ENCODE assay signal across 24 mouse cellular contexts in genomic region chr11:77724766-77725165, GRCm38 (mm10). TPM values are rescaled to one million over a fixed set of nuclear protein-coding genes. Genes with fewer than 3 reads are reported as not detected.
DNase-seq lines count a peak whose midpoint lies in the region; ATAC-seq and TF ChIP-seq lines count a peak whose summit lies in the region.
"Had no signal": no experiment of that assay in that cellular context is flagged by ENCODE, and none has a peak within 500 bp of the region (broad histone marks: within the 10 kb centered on the region; RNA-seq: fewer than 3 reads in every experiment).

No protein-coding gene starts in this region.

- H3K9ac ChIP-seq in forebrain, postnatal 0 days = no peak overlapping the region
- H3K9ac ChIP-seq in forebrain, embryonic 13.5 days = no peak overlapping the region
- H3K9ac ChIP-seq: embryonic facial prominence, embryonic 13.5 days; forebrain, embryonic 15.5 days; heart, embryonic 13.5 days had no signal

- ATAC-seq in forebrain, postnatal 0 days = no peak
- ATAC-seq in forebrain, embryonic 13.5 days = no peak
- ATAC-seq in CD4-positive, CD25-positive, alpha-beta regulatory T cell, adult 4 months = no peak
- ATAC-seq: activated CD4-positive, CD25-positive, alpha-beta regulatory T cell, adult 4 months; forebrain, embryonic 15.5 days; hindbrain, embryonic 16.5 days had no signal

- H3K27ac ChIP-seq in forebrain, postnatal 0 days (ENCODE audit: low read depth, low read length) = no peak overlapping the region
- no peak overlapping the region for H3K27ac ChIP-seq in forebrain, embryonic 13.5 days
- H3K27ac ChIP-seq: embryonic facial prominence, embryonic 13.5 days; forebrain, embryonic 15.5 days; heart, embryonic 13.5 days had no signal

- no peak overlapping the region for H3K4me3 ChIP-seq in forebrain, postnatal 0 days (ENCODE audit: low read depth, low read length)
- no peak overlapping the region for H3K4me3 ChIP-seq in forebrain, embryonic 13.5 days
- H3K4me3 ChIP-seq: embryonic facial prominence, embryonic 13.5 days; forebrain, embryonic 15.5 days; heart, embryonic 13.5 days had no signal

- H3K9me3 ChIP-seq in forebrain, postnatal 0 days (ENCODE audit: low read length) = no peaks in the 10 kb centered on the region
- no peaks in the 10 kb centered on the region for H3K9me3 ChIP-seq in forebrain, embryonic 13.5 days (replicated peaks)
- H3K9me3 ChIP-seq: embryonic facial prominence, embryonic 13.5 days; forebrain, embryonic 15.5 days; G1E; heart, embryonic 13.5 days had no signal

- DNase-seq in forebrain, postnatal 0 days = peak; percentile 13
- DNase-seq in left cerebral cortex, postnatal 4 days = peak; percentile 23
- no peak for DNase-seq in left cerebral cortex, adult 8-10 months (ENCODE audit: low spot score in 2 of 2)
- DNase-seq in R1 (ENCODE audit: low read depth, low spot score) = peak; percentile 35
- peak; percentile 22 for DNase-seq in brain, embryonic 14.5 days (ENCODE audit: low read depth)
- DNase-seq: adrenal gland, postnatal 14 days; cerebellum, adult 2 months; gastrocnemius, postnatal 14 days; heart, postnatal 36 days; kidney, adult 11 months had no signal

- 0 out of 2 replicates have a peak, but pooled peaks cover 3% of the 10 kb centered on the region for H3K4me1 ChIP-seq in forebrain, postnatal 0 days (ENCODE audit: insufficient read depth)
- H3K4me1 ChIP-seq in forebrain, embryonic 13.5 days = peaks cover 3% of the 10 kb centered on the region; the same call in 1 of the 2 replicates
- H3K4me1 ChIP-seq: embryonic facial prominence, embryonic 13.5 days; forebrain, embryonic 15.5 days had no signal

- H3K27me3 ChIP-seq in forebrain, postnatal 0 days (ENCODE audit: insufficient read depth, low read length) = no peaks in the 10 kb centered on the region
- no peaks in the 10 kb centered on the region for H3K27me3 ChIP-seq in forebrain, embryonic 13.5 days
- H3K27me3 ChIP-seq: embryonic facial prominence, embryonic 13.5 days; forebrain, embryonic 15.5 days; heart, embryonic 13.5 days had no signal

- H3K4me2 ChIP-seq in forebrain, postnatal 0 days (ENCODE audit: low read depth) = no peak overlapping the region
- no peak overlapping the region for H3K4me2 ChIP-seq in forebrain, embryonic 13.5 days
- H3K4me2 ChIP-seq: embryonic facial prominence, embryonic 13.5 days; forebrain, embryonic 15.5 days; heart, embryonic 13.5 days had no signal

- no peak for TF ChIP-seq CTCF in forebrain, postnatal 0 days (IDR thresholded peaks at IDR 0.05; ENCODE audit: low read depth)
- no peak for TF ChIP-seq CTCF in brain, embryonic 14.5 days (IDR thresholded peaks at IDR 0.05; ENCODE audit: borderline replicate concordance, extremely low read depth, insufficient read depth, insufficient read length)

- 72% methylated on average over 7 of the region's 7 CpGs for WGBS in forebrain, postnatal 0 days
- 73% methylated on average over 7 of the region's 7 CpGs for WGBS in forebrain, embryonic 13.5 days

- no peak for TF ChIP-seq POLR2A in brain, embryonic 14.5 days (IDR thresholded peaks at IDR 0.05; ENCODE audit: borderline replicate concordance, extremely low read depth, insufficient read depth, insufficient read length, poor library complexity, severe bottlenecking)

- intact Hi-C loops in left cerebral cortex, postnatal 4 days (cut with DNase I) = no loop called here

- no peaks in the 10 kb centered on the region for H3K36me3 ChIP-seq in forebrain, postnatal 0 days (ENCODE audit: insufficient read depth)
- no peaks in the 10 kb centered on the region for H3K36me3 ChIP-seq in forebrain, embryonic 13.5 days (ENCODE audit: poor library complexity, severe bottlenecking)
- H3K36me3 ChIP-seq: embryonic facial prominence, embryonic 13.5 days; forebrain, embryonic 15.5 days had no signal

RNA-seq across cellular contexts. Expression of gene Cryba1, which starts 0.3 kb away (rescaled TPM):
- total RNA-seq in forebrain, postnatal 0 days (2014; rRNA removed) = 0.23 and 0.95 TPM in 2 replicates
- 0.41 and 0.88 TPM in 2 replicates for polyA plus RNA-seq in forebrain, postnatal 0 days (2015; fragmentation: Nextera tagmentation; extraction: Ambion mirVana)
- 0.76 and 1.7 TPM in 2 replicates for polyA plus RNA-seq in forebrain, embryonic 13.5 days (2015; fragmentation: Nextera tagmentation; extraction: Ambion mirVana)
- total RNA-seq in left cerebral cortex, postnatal 4 days (2021) = under 1 TPM; 0.26 to 0.52 TPM
- total RNA-seq in left cerebral cortex, adult 8-10 months (2022) = not detected
- polyA plus RNA-seq in brain, embryonic 14.5 days (2012; rRNA removed) = 0.19 and 0.23 TPM in 2 replicates
- not detected for polyA plus RNA-seq in CD4-positive, CD25-positive, alpha-beta regulatory T cell, adult 4 months (2017; shearing (Covaris generic))
- total RNA-seq: adrenal gland, adult 18-20 months; adrenal gland, postnatal 14 days; gastrocnemius, adult 18-20 months; gastrocnemius, postnatal 14 days; heart, adult 8-10 months; heart, postnatal 36 days had no signal
- polyA plus RNA-seq: cerebellum, adult 2 months; cortical plate, adult 2 months; embryonic facial prominence, embryonic 13.5 days; G1E; gonadal fat pad, adult 2 months; heart, postnatal 0 days had no signal

RNA-seq across cellular contexts. Expression of gene Myo18a, which starts 38.3 kb away (rescaled TPM):
- 67.5 and 85.2 TPM in 2 replicates for total RNA-seq in forebrain, postnatal 0 days (2014; rRNA removed)
- 23.9 and 33.8 TPM in 2 replicates for polyA plus RNA-seq in forebrain, postnatal 0 days (2015; fragmentation: Nextera tagmentation; extraction: Ambion mirVana)
- 38.2 and 48.1 TPM in 2 replicates for polyA plus RNA-seq in forebrain, embryonic 13.5 days (2015; fragmentation: Nextera tagmentation; extraction: Ambion mirVana)
- total RNA-seq in left cerebral cortex, postnatal 4 days (2021) = 100 to 1,000 TPM; 146 to 151 TPM
- 100 to 1,000 TPM; 133 to 174 (median 147) TPM for total RNA-seq in left cerebral cortex, adult 8-10 months (2022)
- polyA plus RNA-seq in brain, embryonic 14.5 days (2012; rRNA removed) = 45.6 and 67.3 TPM in 2 replicates
- polyA plus RNA-seq in CD4-positive, CD25-positive, alpha-beta regulatory T cell, adult 4 months (2017; shearing (Covaris generic)) = 10 to 100 TPM; 21.4 to 28.9 TPM

RNA-seq across cellular contexts. Expression of gene Nufip2, which starts 38.8 kb away (rescaled TPM):
- 42.9 and 52.0 TPM in 2 replicates for total RNA-seq in forebrain, postnatal 0 days (2014; rRNA removed)
- polyA plus RNA-seq in forebrain, postnatal 0 days (2015; fragmentation: Nextera tagmentation; extraction: Ambion mirVana) = 1.7 and 3.0 TPM in 2 replicates
- polyA plus RNA-seq in forebrain, embryonic 13.5 days (2015; fragmentation: Nextera tagmentation; extraction: Ambion mirVana) = 4.3 and 5.0 TPM in 2 replicates
- 10 to 100 TPM; 74.1 to 76.0 TPM for total RNA-seq in left cerebral cortex, postnatal 4 days (2021)
- 10 to 100 TPM; 63.5 to 69.0 (median 67.1) TPM for total RNA-seq in left cerebral cortex, adult 8-10 months (2022)
- 13.1 and 19.2 TPM in 2 replicates for polyA plus RNA-seq in brain, embryonic 14.5 days (2012; rRNA removed)
- 10 to 100 TPM; 20.4 to 21.6 TPM for polyA plus RNA-seq in CD4-positive, CD25-positive, alpha-beta regulatory T cell, adult 4 months (2017; shearing (Covaris generic))

Comparison
In these comparisons a context has a peak if more than half of its experiments do, and no peak if none do; other contexts are left out.
1. DNase-seq: peak in forebrain, postnatal 0 days (single experiment), left cerebral cortex, postnatal 4 days (single experiment), R1 (single experiment) and brain, embryonic 14.5 days (single experiment); none in left cerebral cortex, adult 8-10 months (0 of 2).